Mouse (Mus musculus) limb, embryonic 11.5 days (tissue): ENCODE data around the gene Hist2h3b. TPM values are rescaled to one million over a fixed set of nuclear protein-coding genes. Genes with fewer than 3 reads are reported as not detected.

Source experiments
- ATAC-seq: fragments of 200-750 bp; cut with Nextera tagmentation; 2 replicates; pipeline ENCODE4 v1.8.0; 2017; ENCODE audit warnings: low read depth; ENCODE audit not compliant: insufficient number of reproducible peaks, low FRiP score, low TSS enrichment
- DNase-seq: peaks from one replicate; pipeline ENCODE4 v3.0.0-alpha.2; 2015; ENCODE audit warnings: low spot score
- H3K27ac ChIP-seq: fragments of 300-500 bp; sonication (generic); replicated peaks from 2 replicates; pipeline ENCODE4 v1.5.1; 2014; ENCODE audit warnings: low read depth, mild to moderate bottlenecking, low read length
- H3K27me3 ChIP-seq: fragments of 300-500 bp; sonication (generic); 2 replicates; pipeline ENCODE4 v1.6.1; 2014; ENCODE audit warnings: mild to moderate bottlenecking, low read length, mixed read lengths; ENCODE audit not compliant: control insufficient read depth, insufficient read depth
- H3K36me3 ChIP-seq: fragments of 300-500 bp; sonication (generic); 2 replicates; pipeline ENCODE4 v1.6.1; 2014; ENCODE audit warnings: mild to moderate bottlenecking, low read length, moderate library complexity, mixed read lengths; ENCODE audit not compliant: control insufficient read depth, insufficient read depth
- H3K4me1 ChIP-seq: fragments of 300-500 bp; sonication (generic); 2 replicates; pipeline ENCODE4 v1.6.1; 2014; ENCODE audit warnings: low read length, mixed read lengths; ENCODE audit not compliant: control insufficient read depth, insufficient read depth
- H3K4me2 ChIP-seq: fragments of 300-500 bp; sonication (generic); 2 replicates; pipeline ENCODE4 v1.6.1; 2014; ENCODE audit warnings: low read depth, mild to moderate bottlenecking, moderate library complexity; ENCODE audit not compliant: severe bottlenecking
- H3K4me3 ChIP-seq: fragments of 300-500 bp; sonication (generic); 2 replicates; pipeline ENCODE4 v1.5.1; 2014; ENCODE audit warnings: low read depth, low read length
- H3K9ac ChIP-seq: fragments of 300-500 bp; sonication (generic); 2 replicates; pipeline ENCODE4 v1.6.1; 2014; ENCODE audit warnings: mild to moderate bottlenecking, low read length
- H3K9me3 ChIP-seq: fragments of 300-500 bp; sonication (generic); 2 replicates; pipeline ENCODE4 v1.6.1; 2016; ENCODE audit warnings: low read length; ENCODE audit not compliant: control insufficient read depth
- WGBS: fragments of 180-500 bp; shearing (Covaris S2); extraction: QIAGEN DNeasy Blood & Tissue Kit; methylation state at CpG from one replicate; pipeline ENCODE4 v1.1.7; 2014; 5-methylcytosine and 5-hydroxymethylcytosine counted together
- microRNA-seq: library from miRNA; unstranded; fragments of <30 nt; microRNA quantifications from one replicate; pipeline ENCODE4, GENCODE M21; 2016
- polyA plus RNA-seq: library from polyadenylated mRNA; unstranded; fragments of >200 nt; fragmentation: Nextera tagmentation; extraction: Ambion mirVana; gene quantifications from 2 replicates; pipeline ENCODE4 v1.2.1, GENCODE M21; 2014

Gene Hist2h3b
- polyA plus RNA-seq, 1 experiment from 2014 or later: 75.8 TPM

DNA sequence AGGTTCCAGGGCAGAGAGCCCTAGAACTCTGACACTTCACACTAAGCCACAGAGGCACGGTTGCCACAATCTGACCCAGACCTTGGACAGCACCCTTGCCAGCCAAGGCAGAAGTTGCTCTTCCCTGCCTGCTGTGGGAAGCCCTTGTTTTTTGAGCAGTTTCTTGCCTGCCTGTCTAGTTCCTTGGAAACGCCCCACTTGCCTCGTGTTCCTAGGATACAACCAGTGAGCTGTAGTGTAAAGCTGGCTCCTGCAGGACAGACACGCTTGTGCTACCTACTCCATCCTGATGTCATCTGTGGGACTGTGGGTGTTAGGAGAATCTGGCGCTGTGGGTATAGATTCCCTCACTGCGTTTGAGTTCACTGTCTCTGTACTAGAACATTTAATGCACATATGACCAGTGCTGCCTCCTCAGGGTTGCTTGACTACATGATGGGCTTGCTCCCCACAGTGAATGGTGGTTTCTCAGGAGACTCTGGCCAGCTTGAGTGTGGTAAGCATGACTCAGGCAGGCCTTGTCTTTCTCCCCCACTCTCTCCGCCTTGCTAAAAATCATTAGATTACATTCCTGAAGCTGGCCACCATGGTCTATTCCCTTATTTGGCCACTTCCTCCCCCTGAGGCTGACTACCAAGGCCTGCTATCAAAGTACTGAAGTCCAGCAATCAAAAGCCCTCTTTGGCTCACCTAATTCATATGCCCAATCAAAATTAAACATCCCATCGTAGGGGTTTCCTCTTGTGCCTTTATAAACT lies 44.1 kb downstream of the Hist2h3b start:
- H3K9me3 ChIP-seq: no peaks in the 10 kb centered on the region

More for the DNA sequence above, 44.1 kb downstream of the Hist2h3b start:
- H3K36me3 ChIP-seq: no peaks in the 10 kb centered on the region
- H3K9ac ChIP-seq: no peak overlapping the region
- DNase-seq: no peak
- no peak for ATAC-seq
- no peak overlapping the region for H3K27ac ChIP-seq
- no peaks in the 10 kb centered on the region for H3K27me3 ChIP-seq
- H3K4me1 ChIP-seq: no peaks in the 10 kb centered on the region
- H3K4me2 ChIP-seq: no peak overlapping the region
- WGBS: 71% methylated on average over 8 of the region's 8 CpGs
- no peak overlapping the region for H3K4me3 ChIP-seq

Small RNA genes lying within 50 kb of the gene (microRNA-seq; reads per million reads assigned to microRNA genes)
- gene Gm44492 (not detected), gene Gm47311 (not detected), gene Gm47313 (not detected)

Other genes starting within 250 kb of the Hist2h3b start
- gene Vps45, start 210.2 kb upstream of the Hist2h3b start, polyA plus RNA-seq: 19.5 and 22.7 TPM in 2 replicates
- 9.7 and 14.2 TPM in 2 replicates for gene Otud7b, start 164.1 kb upstream of the Hist2h3b start, polyA plus RNA-seq
- 22.7 and 24.9 TPM in 2 replicates for gene Mtmr11, start 106.7 kb upstream of the Hist2h3b start, polyA plus RNA-seq
- 259 and 264 TPM in 2 replicates for gene Sf3b4, start 96.3 kb upstream of the Hist2h3b start, polyA plus RNA-seq
- gene Sv2a, start 87.5 kb upstream of the Hist2h3b start, polyA plus RNA-seq: 2.7 and 3.9 TPM in 2 replicates
- 68.2 and 68.9 TPM in 2 replicates for gene Bola1, start 48.9 kb upstream of the Hist2h3b start, polyA plus RNA-seq
- 1.6 TPM in 1 of 2 replicates, not detected in the other for gene Hist2h2ab, start 48.8 kb upstream of the Hist2h3b start, polyA plus RNA-seq
- gene Hist2h2ac, start 47.8 kb upstream of the Hist2h3b start, polyA plus RNA-seq: 12.6 and 13.5 TPM in 2 replicates
- gene Hist2h2be, start 47.5 kb upstream of the Hist2h3b start, polyA plus RNA-seq: 7.2 and 7.6 TPM in 2 replicates
- 9.2 and 10.6 TPM in 2 replicates for gene Hist2h3c2, start 29.5 kb upstream of the Hist2h3b start, polyA plus RNA-seq
- gene Hist2h2aa2, start 28.4 kb upstream of the Hist2h3b start, polyA plus RNA-seq: 28.8 and 40.7 TPM in 2 replicates
- 14.6 and 15.5 TPM in 2 replicates for gene Hist2h2aa1, start 23.2 kb upstream of the Hist2h3b start, polyA plus RNA-seq
- 0.28 TPM in 1 of 2 replicates, not detected in the other for gene Hist2h3c1, start 22.0 kb upstream of the Hist2h3b start, polyA plus RNA-seq
- gene Hist2h4, start 5.3 kb upstream of the Hist2h3b start, polyA plus RNA-seq: 5.4 and 5.7 TPM in 2 replicates
- gene Hist2h2bb, start 1.1 kb downstream of the Hist2h3b start, polyA plus RNA-seq: 22.3 and 24.0 TPM in 2 replicates
- 0.67 and 0.88 TPM in 2 replicates for gene Fcgr1, start 25.3 kb downstream of the Hist2h3b start, polyA plus RNA-seq
- not detected in 2 replicates for gene BC107364, start 183.7 kb downstream of the Hist2h3b start, polyA plus RNA-seq